Mouse (Mus musculus) ES-E14 (cell line): ENCODE data around the gene Cd163.

Experiments used
- CHD2 ChIP-seq: IDR thresholded peaks from 2 replicates; pipeline ENCODE4 v1.6.1; 2014; ENCODE audit warnings: mild to moderate bottlenecking, low read depth, low read length, inconsistent platforms
- MAFK ChIP-seq: IDR thresholded peaks from 2 replicates; pipeline ENCODE4 v1.6.1; 2014; ENCODE audit warnings: mild to moderate bottlenecking, low read depth, low read length, inconsistent platforms; ENCODE audit not compliant: insufficient read depth
- ZC3H11A ChIP-seq: IDR thresholded peaks from 2 replicates; pipeline ENCODE4 v1.6.1; 2012; ENCODE audit warnings: low read depth, mild to moderate bottlenecking, inconsistent platforms, low read length, borderline replicate concordance

GRCm38 (mm10) chr6:124374683-124375082 is 70.2 kb downstream of the Cd163 start:
- TF ChIP-seq MAFK: no peak
- no peak for TF ChIP-seq CHD2
- no peak for TF ChIP-seq ZC3H11A
